Comparison of ENCODE assay signal across 8 mouse cellular contexts in genomic region chr4:137494751-137495500, GRCm38 (mm10). TPM values are rescaled to one million over a fixed set of nuclear protein-coding genes. Genes with fewer than 3 reads are reported as not detected.
DNase-seq lines count a peak whose midpoint lies in the region; ATAC-seq and TF ChIP-seq lines count a peak whose summit lies in the region.

No protein-coding gene starts in this region.

- DNase-seq in lung, embryonic 14.5 days, result no peak
- no peak for DNase-seq in lung, adult 18-20 months
- DNase-seq in embryonic facial prominence, embryonic 10.5 days (ENCODE audit: low spot score), result peak; percentile 72
- no peak for DNase-seq in right cerebral cortex, adult 18-20 months
- no peak for DNase-seq in urinary bladder, postnatal 25 days (ENCODE audit: low spot score)

- H3K4me2 ChIP-seq in lung, embryonic 14.5 days, result peak overlapping the region; percentile 25; the same call in 1 of the 2 replicates
- H3K4me2 ChIP-seq in heart, embryonic 15.5 days, result peak overlapping the region; percentile 46
- H3K4me2 ChIP-seq in limb, embryonic 15.5 days, result no peak overlapping the region
- H3K4me2 ChIP-seq in stomach, embryonic 14.5 days (replicated peaks; ENCODE audit: low read depth, low read length), result no peak overlapping the region

- no peaks in the 10 kb centered on the region for H3K27me3 ChIP-seq in lung, embryonic 14.5 days (ENCODE audit: insufficient read depth, low read length)
- H3K27me3 ChIP-seq in embryonic facial prominence, embryonic 10.5 days (replicated peaks; ENCODE audit: low read depth, poor library complexity, severe bottlenecking), result no peaks in the 10 kb centered on the region
- H3K27me3 ChIP-seq in heart, embryonic 15.5 days, result no peaks in the 10 kb centered on the region
- no peaks in the 10 kb centered on the region for H3K27me3 ChIP-seq in limb, embryonic 15.5 days
- no peaks in the 10 kb centered on the region for H3K27me3 ChIP-seq in stomach, embryonic 14.5 days (ENCODE audit: control insufficient read depth, insufficient read depth, low read length)

- H3K4me3 ChIP-seq in lung, embryonic 14.5 days (ENCODE audit: low read depth, low read length), result no peak overlapping the region
- peak overlapping the region; percentile 36 for H3K4me3 ChIP-seq in embryonic facial prominence, embryonic 10.5 days
- H3K4me3 ChIP-seq in heart, embryonic 15.5 days, result no peak overlapping the region
- no peak overlapping the region for H3K4me3 ChIP-seq in limb, embryonic 15.5 days
- no peak overlapping the region for H3K4me3 ChIP-seq in stomach, embryonic 14.5 days (ENCODE audit: low read depth, low read length)

- peak overlapping the region; percentile 27 for H3K9ac ChIP-seq in lung, embryonic 14.5 days
- peak overlapping the region; percentile 50 for H3K9ac ChIP-seq in heart, embryonic 15.5 days
- H3K9ac ChIP-seq in limb, embryonic 15.5 days, result peak overlapping the region; percentile 7; the same call in 1 of the 2 replicates
- no peak overlapping the region for H3K9ac ChIP-seq in stomach, embryonic 14.5 days (replicated peaks; ENCODE audit: low read depth, low read length)

- peak overlapping the region; percentile 93 for H3K27ac ChIP-seq in lung, embryonic 14.5 days (ENCODE audit: low read depth)
- H3K27ac ChIP-seq in embryonic facial prominence, embryonic 10.5 days (replicated peaks), result peak overlapping the region; percentile 86
- peak overlapping the region; percentile 96 for H3K27ac ChIP-seq in heart, embryonic 15.5 days
- peak overlapping the region; percentile 89 for H3K27ac ChIP-seq in limb, embryonic 15.5 days
- H3K27ac ChIP-seq in stomach, embryonic 14.5 days (ENCODE audit: low read length), result peak overlapping the region; percentile 81

- H3K36me3 ChIP-seq in lung, embryonic 14.5 days (ENCODE audit: insufficient read depth), result no peaks in the 10 kb centered on the region
- peaks cover 3% of the 10 kb centered on the region; the same call in 1 of the 2 replicates for H3K36me3 ChIP-seq in embryonic facial prominence, embryonic 10.5 days (replicated peaks)
- H3K36me3 ChIP-seq in heart, embryonic 15.5 days, result no peaks in the 10 kb centered on the region
- 0 out of 2 replicates have a peak, but pooled peaks cover 6% of the 10 kb centered on the region for H3K36me3 ChIP-seq in limb, embryonic 15.5 days
- no peaks in the 10 kb centered on the region for H3K36me3 ChIP-seq in stomach, embryonic 14.5 days (ENCODE audit: control insufficient read depth, insufficient read depth, low read length)

- ATAC-seq in lung, embryonic 14.5 days (ENCODE audit: insufficient read depth), result peak; percentile 67
- ATAC-seq in heart, embryonic 15.5 days (replicated peaks; ENCODE audit: insufficient number of reproducible peaks, insufficient read depth, low FRiP score, low read depth), result peak; percentile 53
- peak; percentile 71 for ATAC-seq in limb, embryonic 15.5 days (ENCODE audit: insufficient number of reproducible peaks, low FRiP score, low TSS enrichment, low read depth)
- peak; percentile 49 for ATAC-seq in stomach, embryonic 14.5 days (ENCODE audit: insufficient number of reproducible peaks, insufficient read depth, low FRiP score, low read depth)

- no peaks in the 10 kb centered on the region for H3K9me3 ChIP-seq in lung, embryonic 14.5 days (ENCODE audit: low read depth, low read length)
- H3K9me3 ChIP-seq in embryonic facial prominence, embryonic 10.5 days, result no peaks in the 10 kb centered on the region
- H3K9me3 ChIP-seq in heart, embryonic 15.5 days (replicated peaks), result no peaks in the 10 kb centered on the region
- H3K9me3 ChIP-seq in limb, embryonic 15.5 days, result no peaks in the 10 kb centered on the region
- H3K9me3 ChIP-seq in stomach, embryonic 14.5 days (ENCODE audit: control insufficient read depth, low read depth, low read length), result no peaks in the 10 kb centered on the region

- 15% methylated on average over 19 of the region's 19 CpGs for WGBS in lung, embryonic 14.5 days
- WGBS in embryonic facial prominence, embryonic 10.5 days, result 7% methylated on average over 19 of the region's 19 CpGs
- 12% methylated on average over 19 of the region's 19 CpGs for WGBS in heart, embryonic 15.5 days
- WGBS in limb, embryonic 15.5 days, result 10% methylated on average over 19 of the region's 19 CpGs
- 13% methylated on average over 19 of the region's 19 CpGs for WGBS in stomach, embryonic 14.5 days

- peaks cover 36% of the 10 kb centered on the region for H3K4me1 ChIP-seq in lung, embryonic 14.5 days (ENCODE audit: insufficient read depth)
- peaks cover 78% of the 10 kb centered on the region for H3K4me1 ChIP-seq in embryonic facial prominence, embryonic 10.5 days
- peaks cover 89% of the 10 kb centered on the region for H3K4me1 ChIP-seq in heart, embryonic 15.5 days (replicated peaks)
- H3K4me1 ChIP-seq in limb, embryonic 15.5 days, result peaks cover 75% of the 10 kb centered on the region
- peaks cover 44% of the 10 kb centered on the region for H3K4me1 ChIP-seq in stomach, embryonic 14.5 days (ENCODE audit: control insufficient read depth, insufficient read depth, low read length)

- no peak for TF ChIP-seq CTCF in lung, embryonic 14.5 days (IDR thresholded peaks at IDR 0.05; ENCODE audit: low read depth)

RNA-seq across cellular contexts. Expression of gene Hspg2, which starts 26.4 kb away (rescaled TPM):
- 51.2 and 58.1 TPM in 2 replicates for polyA plus RNA-seq in lung, embryonic 14.5 days (2014; fragmentation: Nextera tagmentation; extraction: Ambion mirVana)
- 17.4 and 19.6 TPM in 2 replicates for polyA plus RNA-seq in embryonic facial prominence, embryonic 10.5 days (2016; fragmentation: Nextera tagmentation; extraction: Ambion mirVana)
- polyA plus RNA-seq in heart, embryonic 15.5 days (2015; fragmentation: Nextera tagmentation; extraction: Ambion mirVana), result 41.3 and 56.3 TPM in 2 replicates
- polyA plus RNA-seq in limb, embryonic 15.5 days (2015; fragmentation: Nextera tagmentation; extraction: Ambion mirVana), result 40.6 and 44.5 TPM in 2 replicates
- 42.6 and 44.1 TPM in 2 replicates for polyA plus RNA-seq in stomach, embryonic 14.5 days (2014; fragmentation: Nextera tagmentation; extraction: Ambion mirVana)

RNA-seq across cellular contexts. Expression of gene 1700013G24Rik, which starts 41.8 kb away (rescaled TPM):
- not detected in 2 replicates for polyA plus RNA-seq in lung, embryonic 14.5 days (2014; fragmentation: Nextera tagmentation; extraction: Ambion mirVana)
- polyA plus RNA-seq in embryonic facial prominence, embryonic 10.5 days (2016; fragmentation: Nextera tagmentation; extraction: Ambion mirVana), result not detected in 2 replicates
- not detected in 2 replicates for polyA plus RNA-seq in heart, embryonic 15.5 days (2015; fragmentation: Nextera tagmentation; extraction: Ambion mirVana)
- polyA plus RNA-seq in limb, embryonic 15.5 days (2015; fragmentation: Nextera tagmentation; extraction: Ambion mirVana), result 0.23 and 0.40 TPM in 2 replicates
- polyA plus RNA-seq in stomach, embryonic 14.5 days (2014; fragmentation: Nextera tagmentation; extraction: Ambion mirVana), result not detected in 2 replicates

Comparison
In these comparisons a context has a peak if more than half of its experiments do, and no peak if none do; other contexts are left out.
1. H3K4me2 ChIP-seq: peak in lung, embryonic 14.5 days (single experiment) and heart, embryonic 15.5 days (single experiment); none in limb, embryonic 15.5 days (single experiment) and stomach, embryonic 14.5 days (single experiment).
2. Peak in every context shown above with its lines, with median percentiles within 50 percentile points of each other: ATAC-seq and H3K27ac ChIP-seq.